Mouse (Mus musculus): ENCODE measurements around the gene Snta1. TPM values are rescaled to one million over a fixed set of nuclear protein-coding genes. Genes with fewer than 3 reads are reported as not detected.

The Snta1 gene
- polyA plus RNA-seq, 1 experiment: 1.2 TPM

DNA sequence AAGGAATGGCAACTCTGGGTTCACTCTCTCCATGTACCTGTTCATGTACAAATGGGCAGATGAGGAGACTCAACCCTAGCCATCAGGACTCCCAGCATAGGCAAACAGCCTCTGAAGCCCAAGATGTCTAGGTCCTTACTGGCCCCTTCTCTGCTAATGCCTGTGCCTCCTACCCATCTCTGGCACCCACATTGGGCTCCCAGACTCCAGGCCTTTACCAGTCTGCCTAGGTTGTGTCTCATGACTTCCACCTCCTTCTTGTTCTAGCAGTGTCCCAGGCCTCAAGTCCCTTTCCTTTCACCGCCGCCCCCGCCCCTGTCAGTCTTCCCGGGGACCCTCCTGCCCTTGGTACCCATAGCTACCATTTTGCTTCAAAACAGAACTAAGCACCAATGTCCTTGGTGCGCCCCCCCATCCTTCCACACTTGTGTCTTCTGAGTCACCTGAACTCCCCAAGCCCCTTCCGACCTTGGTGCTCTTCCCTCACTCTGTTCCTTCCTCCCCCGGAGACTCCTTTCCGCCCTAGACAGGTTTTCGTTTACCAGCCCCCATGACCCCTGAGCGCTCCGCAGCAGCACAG is 746 bp downstream of the Snta1 start:
- Histone ChIP-seq H3K36me3 (replicated peaks; ENCODE audit: low read length) (no peaks in the 10 kb centered on the region), H3K4me1 (peaks cover 27% of the 10 kb centered on the region), H3K4me3 (replicated peaks) (peak overlapping the region; percentile 93), H3K9me3 (0 out of 2 replicates have a peak, but pooled peaks cover 5% of the 10 kb centered on the region), H3K27me3 (replicated peaks) (peaks cover 62% of the 10 kb centered on the region)
- no peak for TF ChIP-seq FLI1 (IDR thresholded peaks at IDR 0.05; ENCODE audit: low read length)
- TF ChIP-seq GATA1 (IDR thresholded peaks at IDR 0.05; ENCODE audit: borderline replicate concordance, low read length): no peak

DNA sequence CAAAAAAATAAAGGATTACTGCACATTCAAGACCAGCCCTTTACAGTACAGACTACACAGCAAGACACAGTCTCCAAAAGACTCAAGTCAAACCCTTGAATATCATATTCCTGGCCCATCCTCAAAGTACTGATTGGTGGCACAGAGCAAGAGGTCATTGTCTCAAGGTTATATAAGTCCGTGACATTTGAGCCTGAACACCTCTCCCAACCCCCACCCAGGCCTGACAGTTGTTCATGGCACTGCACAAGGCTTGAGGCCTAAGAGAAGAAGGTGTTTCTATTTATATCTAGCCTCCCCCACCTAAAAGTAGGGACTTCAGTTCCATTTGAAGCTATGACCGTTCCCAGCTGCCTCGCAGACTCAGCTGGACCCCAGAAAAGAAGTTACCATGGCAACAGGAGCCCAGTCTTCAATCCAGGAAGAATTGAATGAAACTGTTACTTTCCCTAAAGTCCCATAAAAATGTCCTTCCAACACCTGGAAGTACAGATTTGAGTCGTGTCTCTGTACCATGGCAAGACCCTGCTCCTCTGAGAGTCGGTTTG is 2.4 kb downstream of the Snta1 start:
- Histone ChIP-seq H3K4me3 (replicated peaks) (no peak overlapping the region), H3K27me3 (replicated peaks) (peaks cover 62% of the 10 kb centered on the region), H3K9me3 (0 out of 2 replicates have a peak, but pooled peaks cover 5% of the 10 kb centered on the region), H3K4me1 (peaks cover 24% of the 10 kb centered on the region), H3K36me3 (replicated peaks; ENCODE audit: low read length) (no peaks in the 10 kb centered on the region)
- TF ChIP-seq FLI1 (IDR thresholded peaks at IDR 0.05; ENCODE audit: low read length) (no peak), GATA1 (IDR thresholded peaks at IDR 0.05; ENCODE audit: borderline replicate concordance, low read length) (no peak)

- Histone ChIP-seq H3K4me1 (peaks cover 10% of the 10 kb centered on the region), H3K4me3 (replicated peaks) (no peak overlapping the region), H3K27me3 (replicated peaks) (peaks cover 61% of the 10 kb centered on the region), H3K9me3 (0 out of 2 replicates have a peak, but pooled peaks cover 5% of the 10 kb centered on the region), H3K36me3 (replicated peaks; ENCODE audit: low read length) (no peaks in the 10 kb centered on the region)
- no peak for TF ChIP-seq FLI1 (IDR thresholded peaks at IDR 0.05; ENCODE audit: low read length)
- TF ChIP-seq GATA1 (IDR thresholded peaks at IDR 0.05; ENCODE audit: borderline replicate concordance, low read length): no peak
Observed at GRCm38 (mm10) chr2:154402811-154403210, 5.1 kb downstream of the Snta1 start.

DNA sequence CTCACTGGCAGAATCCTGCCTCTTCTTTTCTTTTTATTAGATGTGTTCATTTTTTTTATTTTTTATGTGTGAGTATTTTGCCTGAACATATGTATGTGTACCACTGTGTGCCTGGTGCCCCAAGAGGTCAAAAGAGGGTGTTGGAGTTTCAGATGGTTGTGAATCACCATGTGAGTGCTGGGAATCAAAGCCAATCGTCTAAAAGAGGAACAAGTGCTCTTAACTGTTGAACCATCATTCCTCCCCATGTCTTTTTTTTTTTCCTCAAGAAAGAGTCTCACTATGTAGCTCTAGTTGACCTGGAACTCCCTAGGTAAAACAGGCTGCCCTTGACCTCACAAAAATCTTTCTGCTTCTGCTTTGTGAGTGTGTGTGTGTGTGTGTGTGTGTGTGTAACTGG is 5.9 kb downstream of the Snta1 start:
- Histone ChIP-seq H3K9me3 (0 out of 2 replicates have a peak, but pooled peaks cover 1% of the 10 kb centered on the region), H3K4me3 (replicated peaks) (no peak overlapping the region), H3K27me3 (replicated peaks) (peaks cover 53% of the 10 kb centered on the region), H3K36me3 (replicated peaks; ENCODE audit: low read length) (no peaks in the 10 kb centered on the region), H3K4me1 (peaks cover 2% of the 10 kb centered on the region; the same call in 1 of the 2 replicates)
- no peak for TF ChIP-seq FLI1 (IDR thresholded peaks at IDR 0.05; ENCODE audit: low read length)
- TF ChIP-seq GATA1 (IDR thresholded peaks at IDR 0.05; ENCODE audit: borderline replicate concordance, low read length): no peak

DNA sequence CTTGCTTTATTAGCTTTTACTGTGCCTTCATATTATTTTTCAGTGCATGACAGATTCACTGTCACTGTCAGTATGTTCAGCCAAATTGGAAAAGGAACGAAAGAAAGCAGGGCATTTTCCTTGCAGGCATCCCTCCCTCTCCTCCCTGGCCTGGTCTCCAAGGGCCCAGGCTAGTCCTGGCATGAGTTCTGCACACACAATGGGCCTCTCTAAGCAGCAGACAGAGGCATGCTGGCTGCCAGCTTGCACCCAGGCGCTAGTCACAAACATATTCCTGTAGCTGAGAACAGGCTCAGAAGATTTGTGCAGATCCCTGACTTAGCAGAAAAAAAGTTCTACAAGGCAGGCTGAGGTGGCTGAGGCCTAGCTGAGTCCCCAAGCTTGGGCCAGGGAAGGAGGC is 8.6 kb downstream of the Snta1 start:
- TF ChIP-seq GATA1 (IDR thresholded peaks at IDR 0.05; ENCODE audit: borderline replicate concordance, low read length): no peak
- no peak for TF ChIP-seq FLI1 (IDR thresholded peaks at IDR 0.05; ENCODE audit: low read length)
- H3K27me3 ChIP-seq (replicated peaks): peaks cover 36% of the 10 kb centered on the region
- no peaks in the 10 kb centered on the region for H3K4me1 ChIP-seq
- H3K36me3 ChIP-seq (replicated peaks; ENCODE audit: low read length): no peaks in the 10 kb centered on the region
- H3K4me3 ChIP-seq (replicated peaks): no peak overlapping the region
- no peaks in the 10 kb centered on the region for H3K9me3 ChIP-seq

DNA sequence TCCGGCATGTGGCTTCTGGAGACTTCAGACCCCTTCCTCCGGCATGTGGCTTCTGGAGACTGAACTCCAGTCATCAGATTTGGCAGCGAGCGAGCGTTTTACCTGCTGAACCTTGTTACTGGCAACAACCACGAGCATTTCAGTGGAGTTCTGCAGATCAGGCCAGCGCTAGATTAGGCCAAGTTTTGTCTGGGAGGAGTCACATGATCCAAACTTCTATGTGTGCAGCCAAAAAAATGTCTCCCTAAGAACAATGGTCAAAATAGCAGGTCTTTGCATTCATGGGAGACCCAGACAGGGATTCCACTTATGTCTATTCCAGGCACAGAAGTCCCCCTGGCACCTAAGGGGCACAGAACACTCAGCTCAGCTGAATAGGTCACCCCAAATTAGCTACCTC is 9.6 kb downstream of the Snta1 start:
- no peak overlapping the region for H3K4me3 ChIP-seq (replicated peaks)
- no peaks in the 10 kb centered on the region for H3K36me3 ChIP-seq (replicated peaks; ENCODE audit: low read length)
- TF ChIP-seq GATA1 (IDR thresholded peaks at IDR 0.05; ENCODE audit: borderline replicate concordance, low read length) (no peak), FLI1 (IDR thresholded peaks at IDR 0.05; ENCODE audit: low read length) (no peak)

GRCm38 (mm10) chr2:154396529-154396928 is 11.4 kb downstream of the Snta1 start:
- no peaks in the 10 kb centered on the region for H3K36me3 ChIP-seq (replicated peaks; ENCODE audit: low read length)
- no peak for TF ChIP-seq FLI1 (IDR thresholded peaks at IDR 0.05; ENCODE audit: low read length)
- no peak for TF ChIP-seq GATA1 (IDR thresholded peaks at IDR 0.05; ENCODE audit: borderline replicate concordance, low read length)
- no peaks in the 10 kb centered on the region for H3K9me3 ChIP-seq
- H3K4me1 ChIP-seq: no peaks in the 10 kb centered on the region
- H3K4me3 ChIP-seq (replicated peaks): no peak overlapping the region
- H3K27me3 ChIP-seq (replicated peaks): peaks cover 34% of the 10 kb centered on the region

More for the DNA sequence above, 9.6 kb downstream of the Snta1 start:
- Histone ChIP-seq H3K27me3 (replicated peaks) (peaks cover 33% of the 10 kb centered on the region), H3K4me1 (no peaks in the 10 kb centered on the region), H3K9me3 (no peaks in the 10 kb centered on the region)

DNA sequence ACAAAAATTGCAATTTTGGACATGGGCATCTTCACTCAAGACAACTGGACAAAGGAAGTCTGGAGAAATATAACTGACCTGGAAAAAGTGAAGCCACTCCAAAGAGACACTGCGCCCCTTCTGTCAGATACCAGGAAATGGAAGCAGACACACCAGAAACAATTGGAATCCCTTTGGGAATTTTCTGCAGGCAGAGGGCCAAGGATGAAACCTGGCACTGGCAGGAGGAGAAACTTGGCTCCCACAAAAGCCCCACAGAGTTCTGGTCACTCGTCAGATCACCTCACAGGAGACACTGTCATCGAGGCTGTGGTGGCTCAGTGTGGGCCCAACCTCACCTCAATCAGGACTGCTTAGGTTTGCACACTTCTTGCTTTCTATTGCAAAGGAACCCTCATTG is 13.3 kb downstream of the Snta1 start:
- H3K4me1 ChIP-seq: peaks cover 7% of the 10 kb centered on the region
- H3K9me3 ChIP-seq: no peaks in the 10 kb centered on the region
- no peak overlapping the region for H3K4me3 ChIP-seq (replicated peaks)
- H3K36me3 ChIP-seq (replicated peaks; ENCODE audit: low read length): no peaks in the 10 kb centered on the region
- TF ChIP-seq FLI1 (IDR thresholded peaks at IDR 0.05; ENCODE audit: low read length): no peak
- no peak for TF ChIP-seq GATA1 (IDR thresholded peaks at IDR 0.05; ENCODE audit: borderline replicate concordance, low read length)
- H3K27me3 ChIP-seq (replicated peaks): peaks cover 27% of the 10 kb centered on the region

DNA sequence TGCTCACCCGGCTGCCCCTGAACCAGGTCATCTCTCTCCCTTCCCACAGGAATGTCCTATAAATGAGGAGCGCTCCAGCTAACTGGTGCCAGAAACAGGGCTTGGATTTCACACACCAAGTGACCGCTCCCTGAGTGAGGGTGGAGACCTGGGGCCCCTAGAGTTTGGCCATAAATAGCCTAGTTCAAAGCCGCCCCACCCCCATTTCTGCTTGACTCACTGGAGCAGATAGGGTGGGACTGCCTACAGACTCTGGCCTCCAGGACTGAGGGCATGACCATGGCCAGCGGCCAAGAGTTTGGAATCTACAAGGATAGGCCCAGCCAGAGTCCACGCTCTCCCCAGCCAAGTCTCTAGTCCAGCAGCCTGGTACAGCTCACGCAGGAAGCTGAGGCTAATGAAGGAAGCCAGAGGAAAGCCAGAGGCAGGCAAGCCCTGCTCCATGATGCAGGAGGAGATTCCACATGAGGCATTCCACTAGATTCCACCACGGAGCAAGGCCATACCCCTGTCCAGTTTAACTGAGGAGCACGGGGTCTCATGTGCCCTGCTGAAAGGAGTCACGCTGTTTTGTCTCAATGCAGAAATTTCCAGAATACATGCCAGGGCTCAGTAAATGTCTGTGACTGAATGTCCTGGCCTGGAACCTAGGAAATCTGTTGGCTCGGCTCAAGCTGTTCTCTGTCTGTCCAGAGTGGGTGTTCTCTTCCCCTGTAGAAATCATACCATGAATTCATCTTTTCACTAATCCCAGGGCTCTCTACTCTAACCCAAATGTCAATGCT is 17.5 kb downstream of the Snta1 start:
- Histone ChIP-seq H3K4me1 (peaks cover 13% of the 10 kb centered on the region), H3K9me3 (no peaks in the 10 kb centered on the region), H3K36me3 (replicated peaks; ENCODE audit: low read length) (no peaks in the 10 kb centered on the region), H3K4me3 (replicated peaks) (no peak overlapping the region), H3K27me3 (replicated peaks) (peaks cover 13% of the 10 kb centered on the region)
- no peak for TF ChIP-seq FLI1 (IDR thresholded peaks at IDR 0.05; ENCODE audit: low read length)
- TF ChIP-seq GATA1 (IDR thresholded peaks at IDR 0.05; ENCODE audit: borderline replicate concordance, low read length): no peak

- H3K4me3 ChIP-seq (replicated peaks): no peak overlapping the region
- TF ChIP-seq GATA1 (IDR thresholded peaks at IDR 0.05; ENCODE audit: borderline replicate concordance, low read length): no peak
- no peak for TF ChIP-seq FLI1 (IDR thresholded peaks at IDR 0.05; ENCODE audit: low read length)
- peaks cover 34% of the 10 kb centered on the region for H3K4me1 ChIP-seq
- no peaks in the 10 kb centered on the region for H3K36me3 ChIP-seq (replicated peaks; ENCODE audit: low read length)
- no peaks in the 10 kb centered on the region; the same call in 1 of the 2 replicates for H3K9me3 ChIP-seq
- peaks cover 53% of the 10 kb centered on the region for H3K27me3 ChIP-seq (replicated peaks)
Observed at GRCm38 (mm10) chr2:154379103-154379502, 28.8 kb downstream of the Snta1 start.
